Mouse (Mus musculus) adrenal gland, postnatal 10 days (tissue): ENCODE measurements at regions not wholly inside any gene's neighbourhood (a gene's known extent, or its start where the extent isn't known, plus 50 kb on each side); places are given as distances from the start of the nearest gene placed in this dataset.

Experiments
- DNase-seq: peaks from one replicate; pipeline ENCODE4 v3.0.0; 2021; ENCODE audit warnings: mixed read lengths

DNA sequence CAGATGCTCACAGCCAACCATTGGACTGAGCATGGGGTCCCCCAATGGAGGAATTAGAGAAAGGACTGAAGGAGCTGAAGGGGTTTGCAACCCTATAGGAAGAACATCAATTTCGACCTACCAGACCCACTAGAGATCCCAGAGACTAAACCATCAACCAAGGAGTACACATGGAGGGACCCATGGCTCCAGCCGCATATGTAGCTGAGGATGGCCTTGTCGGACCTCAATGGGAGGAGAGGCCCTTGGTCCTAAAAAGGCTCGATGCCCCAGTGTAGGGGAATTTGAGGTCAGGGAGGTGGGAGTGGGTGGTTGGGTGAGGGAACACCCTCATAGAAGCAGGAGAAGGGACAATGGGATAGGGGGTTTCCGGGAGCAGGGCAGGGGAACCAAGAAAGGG is 180.6 kb downstream of the Qdpr start:
- no peak for DNase-seq

DNA sequence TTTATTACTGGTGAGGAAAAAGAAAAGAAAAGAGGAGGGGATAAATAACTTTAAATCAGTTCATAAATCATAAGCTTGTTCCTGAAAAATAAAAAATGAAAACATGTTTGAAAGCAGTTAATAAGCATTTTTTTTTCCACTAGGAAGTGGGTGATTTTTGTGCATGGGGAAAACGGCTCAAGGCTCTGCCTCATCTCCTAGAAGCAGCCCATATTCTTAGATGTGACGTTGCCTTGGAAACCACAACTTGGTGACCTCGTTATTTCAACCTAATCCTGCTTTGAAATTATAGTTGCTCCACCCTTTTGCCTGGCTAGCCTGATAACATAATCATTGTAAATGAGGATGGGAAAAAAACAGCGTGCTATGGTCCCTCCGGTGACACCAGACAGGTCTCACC is 183.1 kb downstream of the Qdpr start:
- DNase-seq = no peak

DNA sequence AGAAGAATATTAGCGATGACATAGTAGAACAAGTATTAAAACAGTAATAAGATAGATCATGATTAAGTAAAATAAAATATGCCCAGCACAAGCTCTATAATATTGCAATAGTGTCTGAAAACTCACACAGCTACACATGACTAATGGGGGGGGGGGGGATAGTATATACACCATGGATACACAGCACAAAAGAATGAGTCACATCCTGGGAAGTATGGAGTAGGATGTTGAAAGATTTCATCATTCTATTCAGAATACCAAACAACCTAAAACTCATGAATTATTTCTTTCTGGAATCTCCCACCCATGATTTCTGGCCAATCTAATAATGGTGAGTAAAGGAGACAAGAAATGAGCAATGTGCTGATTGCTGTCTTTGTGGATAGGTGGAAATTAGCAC is 191.6 kb downstream of the Qdpr start:
- DNase-seq = no peak

DNA sequence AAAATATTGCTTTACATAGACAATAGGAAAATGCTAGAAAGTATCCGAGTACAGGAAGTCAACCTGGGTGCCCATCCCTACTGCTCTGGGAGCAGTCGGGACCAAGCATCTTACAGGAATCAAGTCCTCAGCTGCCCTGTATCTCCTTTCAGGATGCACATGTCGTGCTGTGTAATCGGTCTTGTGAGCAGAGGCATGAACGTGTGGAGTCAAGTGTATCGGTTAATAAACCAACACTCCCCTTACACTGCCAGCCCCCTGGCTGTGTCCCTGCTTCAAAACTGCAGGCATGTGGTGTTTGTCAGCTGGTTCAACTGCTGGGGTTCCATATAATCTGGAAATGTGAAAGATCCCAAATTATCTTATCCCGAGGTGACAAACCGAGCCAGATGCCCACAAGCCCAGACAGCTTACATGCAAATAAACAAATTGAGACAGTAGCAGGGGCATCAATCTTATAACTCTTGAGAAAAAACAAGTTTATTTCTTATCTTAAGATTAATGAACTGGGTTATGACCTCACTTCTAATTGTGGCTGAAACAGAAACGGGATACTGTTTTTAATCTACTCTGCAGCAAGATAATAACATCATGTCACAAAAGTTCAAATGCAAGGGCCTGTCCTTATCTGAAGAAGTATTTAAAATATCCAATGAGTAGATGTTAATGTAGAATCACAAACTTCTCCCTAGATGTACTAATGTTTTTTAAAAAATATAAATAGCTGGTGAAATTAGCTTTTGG is 193.6 kb downstream of the Qdpr start:
- no peak for DNase-seq

DNA sequence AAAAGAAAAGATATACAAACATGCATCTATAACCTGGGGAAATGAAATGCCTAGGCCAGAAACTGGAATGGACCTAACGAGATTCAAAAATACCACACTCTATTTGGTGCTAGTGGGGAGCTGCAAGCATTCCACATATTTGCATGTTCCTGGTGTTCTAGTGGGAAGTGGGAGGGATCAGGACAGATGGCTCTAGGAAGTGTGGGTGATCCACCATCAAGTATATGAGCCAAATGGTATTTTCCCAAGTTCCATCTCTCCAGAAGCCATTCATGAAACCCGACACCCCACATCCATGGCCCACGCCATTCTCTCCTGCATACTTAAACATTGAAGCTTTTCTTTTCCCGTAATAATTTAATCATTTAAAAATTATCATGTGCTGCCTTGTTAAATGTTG is 218.2 kb downstream of the Qdpr start:
- no peak for DNase-seq

DNA sequence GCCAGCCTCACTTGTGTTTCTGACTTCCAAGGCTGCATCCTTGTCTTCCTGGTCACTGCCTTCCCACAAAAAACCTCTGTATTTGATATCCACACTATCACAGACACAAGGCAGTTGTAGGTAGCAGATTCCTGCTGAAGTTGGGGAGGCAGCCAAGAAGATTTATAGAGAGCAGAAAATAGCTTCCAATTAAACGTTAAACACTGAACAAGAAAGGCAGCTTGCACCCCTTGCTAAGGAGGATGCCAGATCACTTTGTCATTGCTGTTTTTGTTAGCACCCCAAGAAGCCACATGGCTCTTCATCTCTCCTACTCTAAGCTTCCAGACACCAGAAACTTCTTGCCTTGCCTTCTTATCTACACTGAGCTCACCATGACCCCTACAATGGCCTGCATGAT is 219.9 kb downstream of the Qdpr start:
- DNase-seq = no peak

DNA sequence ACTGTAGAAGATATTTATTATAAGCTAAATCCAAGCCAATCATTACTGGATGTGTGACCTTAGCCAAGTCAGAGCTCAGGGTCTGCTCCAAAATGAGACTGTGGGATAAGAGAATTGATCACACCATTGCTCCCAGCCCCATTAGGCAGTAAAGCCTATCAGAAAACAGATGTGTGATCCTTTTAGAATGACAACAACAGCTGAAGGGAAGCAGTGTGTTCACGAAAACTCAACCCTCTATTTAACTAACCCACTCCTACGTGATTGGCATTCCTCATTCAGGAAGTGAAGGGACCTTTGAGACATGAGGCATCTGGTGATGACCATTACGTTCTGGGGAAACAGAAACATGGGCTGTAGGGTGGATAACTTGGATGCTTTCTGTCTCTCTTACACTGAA is 220.6 kb downstream of the Qdpr start:
- DNase-seq = no peak

DNA sequence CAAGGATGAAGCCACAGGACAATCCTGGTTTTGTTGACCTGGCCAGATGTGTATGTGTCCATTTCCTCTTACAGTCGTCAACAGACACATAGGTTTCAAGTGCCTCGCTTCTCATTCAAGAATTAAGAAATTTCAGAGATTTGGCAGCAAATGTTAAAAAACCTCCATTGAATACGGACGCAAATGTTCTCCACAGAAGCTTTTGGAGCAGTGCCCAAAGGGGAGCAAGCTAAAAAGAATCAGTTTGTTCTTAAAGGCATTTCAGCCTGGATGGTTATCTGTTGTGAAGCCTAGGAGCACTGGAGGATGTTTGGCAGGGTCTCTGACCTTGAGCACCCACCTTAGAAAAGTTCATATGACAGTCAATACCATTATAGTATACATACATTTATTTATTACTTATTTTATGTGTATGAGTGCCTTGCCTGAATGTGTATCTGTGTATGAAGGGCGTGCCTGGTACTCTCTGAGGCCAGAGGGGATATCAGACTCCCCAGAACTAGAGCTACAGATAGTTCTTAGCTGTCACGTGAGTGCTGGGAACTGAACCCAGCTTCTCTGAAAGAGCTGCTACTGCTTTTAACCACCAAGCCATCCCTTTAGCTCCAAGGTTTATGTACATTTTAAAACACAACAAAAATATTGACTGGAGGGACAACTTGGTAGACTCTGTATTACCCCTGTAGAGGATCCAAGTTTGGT is 221.7 kb downstream of the Qdpr start:
- no peak for DNase-seq

DNA sequence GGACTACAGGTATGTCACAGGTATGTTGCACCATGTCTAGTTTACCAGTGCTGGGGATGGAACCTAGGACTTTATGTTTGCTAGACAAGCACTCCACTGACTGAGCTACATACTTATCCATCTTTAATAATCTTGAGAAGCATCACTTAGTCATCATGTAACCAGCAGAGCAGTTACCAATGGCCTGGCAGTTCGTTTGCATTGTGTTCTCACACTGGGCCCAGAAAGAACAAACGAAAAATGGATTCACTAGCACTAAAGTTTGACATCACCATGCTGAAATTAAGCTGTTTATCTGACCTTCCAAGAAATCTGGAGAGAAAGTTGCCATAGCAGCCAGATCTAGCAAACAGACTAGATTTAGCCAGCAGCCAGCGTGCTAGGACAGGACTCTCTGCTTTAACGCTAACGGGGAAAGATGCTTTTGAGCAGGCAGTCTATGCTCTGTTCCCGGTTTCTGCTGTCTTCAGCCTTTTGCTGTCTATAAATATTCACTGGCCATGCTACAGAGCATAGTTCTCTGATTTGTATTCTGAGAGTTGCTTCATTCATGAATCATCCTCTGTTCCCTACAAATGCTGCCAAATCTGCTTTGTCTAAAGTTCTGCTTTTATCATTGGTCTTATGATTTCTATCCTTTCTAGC is 229.6 kb downstream of the Qdpr start:
- peak; percentile 16 for DNase-seq

DNA sequence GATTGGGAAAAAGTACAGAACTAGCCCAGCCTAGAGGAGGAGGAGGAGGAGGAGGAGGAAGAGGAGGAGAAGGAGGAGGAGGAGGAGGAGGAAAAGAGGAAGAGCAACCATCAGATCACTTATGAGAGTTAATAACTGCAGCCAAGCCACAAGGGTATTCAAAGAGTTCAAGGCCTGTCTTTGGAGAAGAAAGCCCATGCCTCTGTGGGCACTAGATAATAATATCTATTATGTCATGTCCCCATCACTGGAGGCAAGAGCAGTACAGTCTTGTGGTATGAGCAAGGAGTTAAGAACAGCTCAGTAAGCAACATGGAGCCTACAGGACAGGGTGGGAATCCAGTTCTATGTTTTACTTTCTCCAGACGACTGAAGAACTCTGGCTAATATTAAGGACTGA is 230.5 kb downstream of the Qdpr start:
- no peak for DNase-seq

DNA sequence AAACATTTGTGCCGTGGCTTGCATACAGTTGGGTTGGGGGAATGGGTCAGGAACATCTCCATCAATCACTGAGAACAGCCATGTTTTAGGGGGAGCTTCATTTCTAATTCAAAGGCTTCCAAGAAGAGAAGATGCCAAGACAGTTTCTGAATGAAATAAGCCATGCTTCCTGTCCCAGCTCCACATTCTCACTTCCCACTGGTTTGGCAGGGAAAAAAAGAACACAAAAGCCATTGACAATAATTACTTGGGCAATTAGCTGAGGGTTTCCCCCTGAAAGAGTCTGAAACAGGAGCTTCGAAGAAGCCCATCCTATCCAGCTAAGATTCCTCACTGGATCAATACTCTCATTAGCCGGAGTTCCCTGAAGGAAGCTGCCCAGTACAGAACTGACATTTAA is 230.9 kb downstream of the Qdpr start:
- DNase-seq = no peak

DNA sequence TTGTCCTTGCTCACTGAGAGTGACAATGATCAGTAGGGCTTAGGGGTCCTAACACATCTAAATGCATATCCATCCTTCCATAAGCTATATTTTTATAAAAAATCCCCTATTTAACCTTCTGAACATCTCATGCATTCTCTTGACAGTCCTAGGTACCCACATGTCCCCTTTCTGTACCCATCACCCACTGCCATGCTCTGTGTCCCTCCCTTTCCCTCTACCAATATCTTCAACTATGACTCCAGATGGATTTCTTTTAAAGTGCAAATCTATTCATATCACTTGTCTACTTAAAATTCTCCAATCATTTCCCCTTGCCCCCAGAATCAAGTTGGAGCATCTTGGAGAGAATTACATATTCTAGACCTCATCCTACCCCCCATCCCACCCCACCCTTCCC is 235.6 kb downstream of the Qdpr start:
- no peak for DNase-seq

DNA sequence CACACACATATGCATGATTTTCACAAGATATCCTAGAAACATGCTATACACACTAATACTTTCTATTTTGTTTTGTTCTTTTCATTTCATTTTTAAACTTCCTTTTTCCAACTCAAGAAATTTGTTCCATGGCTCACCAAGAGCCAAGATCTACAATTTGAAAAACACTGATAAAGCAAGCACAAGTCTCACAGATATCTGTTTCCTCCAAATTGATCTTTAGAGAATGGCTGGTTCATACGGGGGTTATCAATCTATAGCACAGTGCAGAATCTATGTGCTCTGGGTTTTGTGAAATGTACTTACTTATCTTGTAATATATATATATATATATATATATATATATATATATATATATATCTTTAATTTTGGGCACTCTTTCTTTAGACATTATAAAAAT is 251.6 kb downstream of the Qdpr start:
- no peak for DNase-seq

DNA sequence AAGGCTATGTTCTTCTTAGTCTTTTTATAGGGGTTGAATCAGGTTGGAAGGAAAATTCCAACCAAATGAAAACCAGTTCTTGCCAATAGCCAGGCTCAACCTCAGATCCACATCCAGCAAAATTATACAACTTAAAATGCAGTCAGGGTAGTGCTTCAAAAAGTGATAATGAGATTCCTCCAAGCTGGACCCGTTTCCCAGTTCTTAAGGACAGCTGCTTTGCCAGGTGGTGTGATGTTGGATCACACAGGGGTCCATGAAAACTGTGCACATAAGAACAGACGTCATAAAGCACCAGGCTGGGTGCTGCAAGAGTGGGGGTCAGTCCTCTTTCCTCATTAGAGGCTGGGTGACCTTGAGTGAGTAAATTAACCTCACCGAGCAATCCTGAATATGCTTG is 253.9 kb downstream of the Qdpr start:
- DNase-seq = no peak

DNA sequence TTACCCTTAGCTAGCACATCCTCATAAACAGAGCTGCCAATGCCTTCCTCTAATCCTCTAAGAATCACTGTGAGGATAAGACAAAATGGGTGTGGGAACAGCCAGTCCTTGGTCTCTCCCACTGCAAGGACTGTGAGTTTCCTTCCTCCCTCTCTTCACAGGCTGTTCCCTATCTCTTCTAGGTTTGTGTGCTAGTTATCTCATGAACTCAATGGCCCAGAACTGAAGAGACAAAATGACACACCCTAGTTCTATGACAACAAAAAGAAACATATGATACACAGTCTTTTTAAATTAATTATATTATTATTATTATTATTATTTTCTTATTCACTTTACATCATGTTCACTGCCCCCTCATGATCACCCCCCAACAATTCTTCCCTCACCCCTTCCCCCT is 257.7 kb downstream of the Qdpr start:
- DNase-seq = no peak

DNA sequence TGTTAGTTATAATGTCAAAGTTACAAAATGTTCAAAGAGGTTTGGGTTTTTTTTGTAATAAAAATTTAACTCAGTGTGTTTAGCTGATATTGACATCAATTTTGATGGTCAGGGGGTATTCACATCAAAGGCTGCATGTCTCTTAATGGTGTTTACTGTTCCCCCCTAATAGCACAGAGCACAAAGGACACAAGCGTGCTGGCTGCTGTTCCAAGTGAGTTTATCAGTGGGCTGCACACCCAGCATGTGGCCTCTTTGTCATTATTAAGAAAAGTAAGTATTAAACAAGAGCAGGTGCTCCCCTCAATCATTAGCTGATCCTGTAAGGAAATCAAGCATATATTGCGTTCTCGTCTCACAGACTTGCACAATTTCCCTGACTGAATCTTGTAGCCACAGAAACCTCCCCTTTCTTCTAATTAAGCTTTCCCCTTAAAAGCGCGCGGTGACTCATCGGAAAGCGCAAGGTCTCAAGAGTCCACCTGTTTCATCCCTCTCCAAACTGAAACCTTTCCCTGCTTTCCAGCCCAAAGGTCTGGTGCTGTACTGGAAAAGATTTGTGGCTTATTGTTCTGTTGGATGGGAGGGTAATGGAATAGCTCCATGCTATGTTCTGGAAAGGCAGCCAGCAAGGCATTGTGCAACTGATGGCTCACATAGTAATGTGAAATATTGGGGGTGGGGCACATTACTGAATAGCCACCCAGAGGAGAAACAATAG is 276.8 kb downstream of the Qdpr start:
- peak; percentile 37 for DNase-seq

DNA sequence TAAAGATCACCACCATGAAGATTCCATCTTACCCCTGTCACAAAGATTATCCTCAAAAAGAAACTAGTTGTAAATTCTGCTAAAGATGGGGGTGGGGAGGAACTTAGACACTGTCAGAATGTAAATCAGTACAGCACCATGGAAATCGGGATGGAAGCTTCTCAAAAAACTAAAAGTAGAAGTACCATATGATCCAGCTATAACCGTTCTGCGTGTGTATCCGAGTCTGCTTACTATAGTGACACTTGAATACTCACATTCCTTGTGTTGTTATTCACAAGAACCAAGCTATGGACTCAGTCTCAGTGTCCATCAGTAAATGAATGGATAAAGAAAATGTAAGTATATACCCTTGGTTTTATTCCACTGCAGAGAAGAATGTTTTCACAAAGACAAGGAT is 290.8 kb downstream of the Qdpr start:
- no peak for DNase-seq

DNA sequence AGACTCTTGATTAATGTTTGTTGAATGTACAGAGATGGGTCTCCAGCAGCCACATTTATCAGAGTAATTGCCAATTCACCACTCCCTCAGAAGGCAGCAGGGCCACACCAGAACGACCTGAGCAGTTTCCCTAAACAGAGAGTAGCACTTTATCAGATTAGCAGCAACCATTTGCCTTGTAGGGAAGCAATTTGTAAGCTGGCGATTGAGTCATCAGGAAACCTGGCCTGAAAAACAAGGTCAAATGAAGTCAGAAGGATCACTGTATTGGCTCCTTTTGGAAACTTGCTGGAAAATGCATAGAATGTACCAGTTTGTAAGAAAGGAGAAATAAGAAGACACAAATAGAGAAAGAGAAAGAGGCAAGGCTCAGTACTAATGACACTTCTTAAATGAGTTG is 295.1 kb downstream of the Qdpr start:
- peak; percentile 6 for DNase-seq

DNA sequence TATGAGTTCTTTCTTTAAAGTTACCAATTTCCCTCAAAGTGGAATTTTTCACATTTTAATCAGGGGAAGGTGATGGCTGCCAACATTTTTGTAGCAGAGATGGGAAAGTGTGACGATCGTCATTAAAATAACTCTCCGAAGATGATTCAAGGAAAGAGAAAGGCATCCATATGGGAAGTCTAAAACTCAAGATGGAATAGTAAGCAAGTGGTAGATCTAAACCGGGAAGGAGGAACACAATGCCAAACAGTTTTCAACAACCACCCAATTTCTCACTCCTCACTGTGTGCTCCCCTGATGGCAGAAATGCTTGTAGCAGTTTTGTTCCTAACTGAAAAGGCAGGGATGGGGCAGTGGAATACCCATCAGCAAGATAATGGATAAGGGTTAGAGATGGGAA is 305.9 kb downstream of the Qdpr start:
- no peak for DNase-seq

DNA sequence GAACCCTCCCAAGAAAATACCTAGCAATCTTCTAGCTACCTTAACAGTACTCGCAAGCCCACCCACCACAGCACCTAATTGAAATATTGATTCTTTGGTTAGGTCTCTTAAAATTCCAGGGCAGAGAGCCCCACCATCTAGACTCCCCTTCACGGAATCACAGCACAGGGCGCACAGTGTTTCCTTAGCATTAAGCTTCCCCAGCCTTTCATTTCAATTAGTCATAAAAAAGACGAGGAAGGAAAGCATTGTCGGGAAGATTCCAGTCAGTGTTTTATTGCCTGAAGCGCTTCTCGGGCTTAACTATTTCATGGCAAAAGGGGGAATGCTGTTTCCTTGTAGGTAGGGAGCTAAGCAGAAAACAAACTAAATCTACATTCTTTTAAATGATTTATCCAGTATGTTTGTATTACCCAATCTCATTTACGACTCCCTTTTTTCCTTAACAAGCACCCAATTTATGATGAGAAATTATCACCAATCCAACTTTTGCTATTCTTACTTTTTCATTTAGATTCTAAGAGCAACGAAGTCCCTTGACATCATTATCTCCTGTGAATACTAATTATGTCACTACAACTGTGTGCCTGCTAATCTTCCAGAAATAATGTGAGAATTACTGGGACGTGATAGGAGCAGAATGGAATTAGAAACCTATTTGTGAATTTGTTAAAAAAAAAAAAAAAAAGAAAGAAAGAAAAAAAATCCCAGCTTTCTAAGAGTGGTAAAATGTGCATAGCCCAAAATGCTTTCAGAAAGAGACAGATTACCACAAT is 312.6 kb downstream of the Qdpr start:
- DNase-seq = no peak

DNA sequence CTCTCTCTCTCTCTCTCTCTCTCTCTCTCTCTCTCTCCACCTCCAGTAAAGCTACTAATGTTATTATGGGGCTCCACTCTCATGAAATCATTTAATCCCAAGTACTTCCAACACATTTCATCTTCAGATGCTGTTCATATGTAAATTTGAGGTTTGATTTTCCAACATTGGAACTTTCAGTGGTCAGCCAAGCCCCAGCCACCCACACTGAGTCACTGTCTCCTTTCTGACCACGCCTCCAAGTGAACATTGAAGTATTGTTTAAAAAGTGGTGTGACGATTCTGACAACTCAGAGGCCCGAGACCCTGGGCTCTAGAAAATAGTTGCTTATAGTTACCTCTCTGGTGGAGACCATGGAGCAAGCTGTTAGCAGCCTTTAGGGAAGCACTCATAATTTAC is 313.3 kb downstream of the Qdpr start:
- DNase-seq = no peak

DNA sequence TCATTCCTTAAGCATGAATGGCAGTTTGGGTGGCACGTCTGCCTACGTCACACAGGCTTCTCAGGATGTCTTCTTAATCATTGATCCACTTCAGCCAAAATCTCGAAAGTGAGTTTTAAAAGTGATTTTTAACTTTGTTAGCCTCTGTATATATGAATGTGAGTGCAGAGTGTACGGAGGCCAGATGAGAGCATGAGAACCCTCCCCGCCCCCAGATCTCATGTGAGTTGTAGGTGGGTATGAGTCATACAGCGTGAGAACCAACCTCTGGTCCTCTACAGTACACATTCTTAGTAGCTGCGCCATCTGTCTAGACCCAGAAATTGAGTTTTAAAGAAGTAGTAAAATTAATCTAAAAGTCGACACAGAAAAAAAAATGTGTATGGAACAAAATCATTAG is 322.1 kb downstream of the Qdpr start:
- no peak for DNase-seq
